Comparison of ENCODE assay signal across 13 mouse cellular contexts in the genomic region with DNA sequence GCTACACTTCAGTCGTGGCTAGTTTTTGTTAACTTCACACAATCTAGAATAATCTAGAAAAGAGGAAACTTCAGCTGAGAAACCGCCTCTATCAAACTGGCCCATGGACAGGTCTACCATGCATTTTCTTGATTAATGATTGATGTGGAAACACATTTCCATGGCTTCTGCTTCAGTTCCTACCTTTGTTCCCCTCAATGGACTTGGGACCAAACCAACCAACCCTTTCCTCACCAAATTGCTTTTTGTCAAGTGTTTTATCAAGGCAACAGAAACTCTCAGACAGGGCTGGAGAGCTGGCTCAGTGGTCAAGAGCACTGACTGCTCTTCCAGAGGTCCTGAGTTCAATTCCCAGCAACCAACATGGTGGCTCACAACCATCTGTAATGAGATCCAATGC.
"Had no signal": no experiment of that assay in that cellular context is flagged by ENCODE, and none has a peak within 500 bp of the region (broad histone marks: within the 10 kb centered on the region; RNA-seq: fewer than 3 reads in every experiment).

No protein-coding gene starts in this region.

- H3K9me3 ChIP-seq: limb, embryonic 12.5 days; liver, embryonic 15.5 days; midbrain, embryonic 13.5 days had no signal

- H3K4me3 ChIP-seq: limb, embryonic 12.5 days; liver, embryonic 15.5 days; midbrain, embryonic 13.5 days had no signal

- H3K27me3 ChIP-seq: limb, embryonic 12.5 days; liver, embryonic 15.5 days had no signal

- H3K9ac ChIP-seq: limb, embryonic 12.5 days; liver, embryonic 15.5 days; midbrain, embryonic 13.5 days had no signal

- DNase-seq: layer of hippocampus, adult 9-11 months; layer of hippocampus, postnatal 36 days; liver; lung, adult 2 months; lung, postnatal 36 days; right cerebral cortex, postnatal 25 days; thymus, adult 2 months; thymus, postnatal 25 days had no signal

- H3K27ac ChIP-seq: hindbrain, postnatal 0 days; limb, embryonic 12.5 days; liver, embryonic 15.5 days; midbrain, embryonic 13.5 days had no signal

- H3K4me2 ChIP-seq: limb, embryonic 12.5 days; liver, embryonic 15.5 days; midbrain, embryonic 13.5 days had no signal

- ATAC-seq: hindbrain, postnatal 0 days; lung, postnatal 0 days; midbrain, embryonic 13.5 days had no signal
